Mouse (Mus musculus) liver, embryonic 14.5 days (tissue): ENCODE results near the gene Atf4. TPM values are rescaled to one million over a fixed set of nuclear protein-coding genes. Genes with fewer than 3 reads are reported as not detected.

Experiments used
- ATAC-seq: fragments of 200-750 bp; cut with Nextera tagmentation; 2 replicates; pipeline ENCODE4 v1.8.0; 2017; ENCODE audit warnings: moderate number of reproducible peaks, mild to moderate bottlenecking, moderate library complexity; ENCODE audit not compliant: insufficient read depth
- DNase-seq, 3 experiments: peaks; one replicate each; pipeline ENCODE4 v3.0.0-alpha.2; 2012 to 2013; ENCODE audit warnings: low read depth in 3 of 3, low spot score in 3 of 3
- H3K27ac ChIP-seq: fragments of 300-500 bp; sonication (generic); 2 replicates; pipeline ENCODE4 v1.5.1; 2014; ENCODE audit warnings: moderate library complexity, mild to moderate bottlenecking, control low read depth, inconsistent platforms
- H3K27me3 ChIP-seq: fragments of 300-500 bp; sonication (generic); 2 replicates; pipeline ENCODE4 v1.6.1; 2014; ENCODE audit warnings: mild to moderate bottlenecking, low read length, moderate library complexity; ENCODE audit not compliant: control insufficient read depth, insufficient read depth
- H3K36me3 ChIP-seq: fragments of 300-500 bp; sonication (generic); replicated peaks from 2 replicates; pipeline ENCODE4 v1.6.1; 2014; ENCODE audit warnings: low read depth; ENCODE audit not compliant: control insufficient read depth, insufficient read depth
- H3K4me1 ChIP-seq, 2 experiments: fragments of 200-500 bp in 1 of 2; fragments of 300-500 bp in 1 of 2; sonication (generic) in 1 of 2; replicated peaks; 2 replicates each; pipeline ENCODE4 v1.6.1; 2012 to 2014; ENCODE audit warnings: antibody characterized with exemption in 1 of 2, inconsistent platforms in 1 of 2, low read length in 1 of 2; ENCODE audit not compliant: control insufficient read depth in 2 of 2, insufficient read depth in 2 of 2
- H3K4me2 ChIP-seq: fragments of 300-500 bp; sonication (generic); 2 replicates; pipeline ENCODE4 v1.6.1; 2014; ENCODE audit warnings: low read depth, mild to moderate bottlenecking, control low read depth, moderate library complexity
- H3K4me3 ChIP-seq, 2 experiments: fragments of 200-500 bp in 1 of 2; fragments of 300-500 bp in 1 of 2; sonication (generic) in 1 of 2; 2 replicates each; pipeline ENCODE4 v1.5.1; 2012 to 2014; ENCODE audit warnings: low read depth in 2 of 2, low read length in 2 of 2, mild to moderate bottlenecking in 2 of 2, control low read depth in 1 of 2, inconsistent platforms in 1 of 2, moderate library complexity in 1 of 2; ENCODE audit not compliant: insufficient read depth in 1 of 2
- H3K9ac ChIP-seq: fragments of 300-500 bp; sonication (generic); replicated peaks from 2 replicates; pipeline ENCODE4 v1.6.1; 2014; ENCODE audit warnings: mild to moderate bottlenecking, control low read depth, moderate library complexity
- H3K9me3 ChIP-seq: fragments of 300-500 bp; sonication (generic); 2 replicates; pipeline ENCODE4 v1.6.1; 2016; ENCODE audit warnings: low read length, mixed read lengths; ENCODE audit not compliant: control insufficient read depth
- CTCF ChIP-seq: IDR thresholded peaks from 2 replicates; pipeline ENCODE4 v1.5.1; 2016; ENCODE audit warnings: antibody characterized with exemption, low read depth, control low read depth
- EP300 ChIP-seq: IDR thresholded peaks from 2 replicates; pipeline ENCODE4 v1.6.1; 2016; ENCODE audit warnings: antibody characterized with exemption, low read depth
- WGBS: fragments of 180-500 bp; shearing (Covaris S2); extraction: QIAGEN DNeasy Blood & Tissue Kit; methylation state at CpG from one replicate; pipeline ENCODE4 v1.1.7; 2014; ENCODE audit not compliant: insufficient replicate concordance; 5-methylcytosine and 5-hydroxymethylcytosine counted together
- polyA plus RNA-seq, 2 experiments: library from polyadenylated mRNA; depleted of rRNA in 1 of 2; stranded (reverse) in 1 of 2; unstranded in 1 of 2; fragments of >200 nt; fragmentation: Nextera tagmentation in 1 of 2; extraction: Ambion mirVana in 1 of 2; gene quantifications; 2 replicates each; pipeline versions ENCODE4 v1.2.1 to v1.2.3; 2012 to 2014

Atf4 gene
- polyA plus RNA-seq, 2 experiments = 108 to 246 TPM

DNA sequence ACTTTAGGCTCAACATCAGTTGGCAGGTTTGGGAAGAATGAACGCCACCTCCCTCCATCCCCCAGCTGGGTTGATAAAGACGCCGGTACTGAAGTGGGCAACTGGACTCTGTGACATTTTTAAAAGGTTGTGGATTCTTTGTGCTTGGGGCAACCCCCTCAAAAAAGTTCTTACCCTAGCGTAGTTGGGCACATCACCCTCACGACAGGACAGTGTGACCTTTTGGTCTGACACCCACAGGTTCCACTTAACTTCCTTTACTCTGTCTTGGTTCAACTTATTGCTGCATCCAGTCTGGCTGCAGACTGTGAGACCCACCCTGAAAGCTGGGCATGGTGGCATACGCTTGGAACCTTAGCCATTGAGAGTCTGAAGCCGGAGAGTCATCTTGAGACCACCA is 31.2 kb upstream of the Atf4 start:
- Histone ChIP-seq H3K4me1 (peaks cover 0 to 7% of the 10 kb centered on the region in 2 experiments; a peak in 1 of 4 replicates), H3K27me3 (no peaks in the 10 kb centered on the region), H3K27ac (no peak overlapping the region), H3K9ac (no peak overlapping the region), H3K36me3 (no peaks in the 10 kb centered on the region), H3K9me3 (no peaks in the 10 kb centered on the region), H3K4me3 (no peak overlapping the region), H3K4me2 (no peak overlapping the region)
- TF ChIP-seq EP300 = no peak
- TF ChIP-seq CTCF = no peak
- WGBS = 67% methylated on average over 7 of the region's 7 CpGs
- ATAC-seq (no peak), DNase-seq (no peak)

DNA sequence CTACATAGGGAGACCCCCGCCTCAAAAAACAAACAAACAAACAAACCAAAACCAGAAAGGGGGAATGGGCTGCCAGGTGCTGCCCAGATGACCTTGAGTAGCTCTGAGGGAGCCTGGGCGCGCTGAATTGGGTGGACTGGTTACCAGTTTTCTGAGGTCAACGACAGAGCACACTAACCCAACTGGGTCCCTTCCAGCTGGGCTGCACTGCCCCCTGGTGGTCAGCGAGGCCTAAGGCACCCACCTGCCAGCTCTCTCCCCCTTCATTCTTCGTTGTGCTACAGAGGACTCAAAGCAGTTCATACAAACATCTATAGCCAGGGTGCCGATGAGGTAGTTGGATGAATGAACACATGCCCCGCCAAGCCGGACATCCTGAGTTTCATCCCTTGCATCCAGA is 29.8 kb upstream of the Atf4 start:
- Histone ChIP-seq H3K9me3 (no peaks in the 10 kb centered on the region), H3K9ac (no peak overlapping the region), H3K4me2 (no peak overlapping the region), H3K4me1 (no peaks in the 10 kb centered on the region), H3K27ac (no peak overlapping the region), H3K27me3 (no peaks in the 10 kb centered on the region), H3K36me3 (no peaks in the 10 kb centered on the region), H3K4me3 (no peak overlapping the region)
- TF ChIP-seq CTCF (peak; percentile 99), EP300 (no peak)
- ATAC-seq = peak; percentile 75; the same call in 1 of the 2 replicates
- peak; percentile 56 to 60 (median 60) for DNase-seq
- WGBS = 18% methylated on average over 9 of the region's 9 CpGs

DNA sequence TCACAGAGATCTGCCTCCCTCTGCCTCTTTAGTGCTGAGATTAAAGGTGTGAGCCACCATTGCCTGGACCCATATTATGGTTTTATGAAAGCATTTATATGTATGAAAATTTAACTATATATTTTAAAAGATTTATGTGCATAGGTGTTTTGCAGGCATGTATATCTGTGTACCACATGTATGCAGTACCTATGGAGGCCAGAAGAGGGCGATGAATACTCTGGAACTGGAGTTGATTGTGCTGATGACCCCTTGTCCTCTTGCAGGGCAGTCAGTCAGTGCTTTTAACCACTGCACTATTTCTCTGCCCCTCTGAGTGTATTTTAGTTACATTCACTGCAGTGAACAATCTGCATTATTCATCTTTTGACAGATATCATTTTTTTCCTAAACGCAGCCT is 29.2 kb upstream of the Atf4 start:
- Histone ChIP-seq H3K9ac (no peak overlapping the region), H3K4me2 (no peak overlapping the region), H3K4me3 (no peak overlapping the region), H3K4me1 (no peaks in the 10 kb centered on the region), H3K27ac (no peak overlapping the region), H3K27me3 (no peaks in the 10 kb centered on the region), H3K9me3 (no peaks in the 10 kb centered on the region), H3K36me3 (no peaks in the 10 kb centered on the region)
- WGBS = 48% methylated on average over 2 of the region's 2 CpGs
- no peak for TF ChIP-seq EP300
- peak; percentile 83 for TF ChIP-seq CTCF
- DNase-seq (peak; percentile 58 to 59 (median 58)), ATAC-seq (peak; percentile 67; the same call in 1 of the 2 replicates)

DNA sequence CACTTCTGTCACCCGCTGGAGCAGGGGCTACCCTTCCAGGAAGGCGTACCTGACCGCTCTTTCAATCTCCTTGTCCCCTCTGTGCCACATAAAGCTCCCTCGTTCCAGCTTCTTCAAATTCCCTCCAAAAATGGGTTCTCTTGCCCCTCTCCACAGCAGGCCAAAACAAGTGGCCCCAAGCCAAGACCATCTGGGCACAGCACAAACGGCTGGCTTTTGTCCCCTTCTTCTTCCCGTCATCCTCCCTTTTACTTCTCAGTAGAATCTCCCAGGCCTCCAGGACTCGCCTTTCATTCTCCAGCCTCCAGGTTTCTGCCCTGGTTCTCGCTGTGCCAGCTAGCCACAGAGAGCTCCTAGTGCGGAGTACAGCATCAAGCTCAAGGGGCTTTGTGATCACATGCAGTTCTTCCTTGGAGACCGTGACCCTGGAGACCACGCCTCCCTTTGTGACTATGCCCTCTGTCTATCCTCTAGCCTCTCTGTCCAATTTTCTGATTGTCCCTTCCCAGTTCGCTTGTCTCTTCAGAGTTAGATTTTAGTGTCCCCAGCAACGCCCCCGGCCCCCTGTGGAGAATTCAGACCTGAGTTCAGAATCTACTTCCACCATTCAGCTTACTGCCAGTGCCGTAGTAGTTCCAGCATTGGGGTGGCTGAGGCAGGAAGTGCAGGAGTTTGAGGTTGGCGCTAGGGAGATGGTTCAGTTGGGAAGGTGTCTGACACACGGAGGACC is 26.7 kb upstream of the Atf4 start:
- H3K9ac ChIP-seq = no peak overlapping the region
- peaks cover 4 to 8% of the 10 kb centered on the region in 2 experiments for H3K4me1 ChIP-seq
- ATAC-seq (no peak), DNase-seq (no peak)
- TF ChIP-seq CTCF = no peak
- TF ChIP-seq EP300 = no peak
- WGBS = 60% methylated on average over 17 of the region's 17 CpGs
- no peaks in the 10 kb centered on the region for H3K9me3 ChIP-seq
- H3K27me3 ChIP-seq = no peaks in the 10 kb centered on the region
- no peak overlapping the region for H3K27ac ChIP-seq
- no peaks in the 10 kb centered on the region for H3K36me3 ChIP-seq
- no peak overlapping the region for H3K4me3 ChIP-seq
- H3K4me2 ChIP-seq = no peak overlapping the region

DNA sequence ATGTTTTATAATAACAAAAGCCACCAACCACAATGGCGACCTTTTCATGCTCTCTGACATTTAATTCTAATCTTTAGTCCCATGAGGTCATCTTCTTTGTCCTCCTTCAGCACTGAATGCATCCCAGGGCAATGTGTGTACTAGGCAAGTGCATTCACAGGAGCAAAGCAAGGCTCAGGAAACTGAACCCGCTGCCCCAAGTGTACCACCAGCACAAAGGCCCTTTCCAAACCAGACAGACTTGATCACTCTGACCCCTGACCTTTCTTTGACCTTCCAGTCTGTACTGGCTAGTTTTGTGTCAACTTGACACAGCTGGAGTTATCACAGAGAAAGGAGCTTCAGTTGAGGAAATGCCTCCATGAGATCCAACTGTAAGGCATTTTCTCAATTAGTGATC is 22.7 kb upstream of the Atf4 start:
- Histone ChIP-seq H3K4me2 (no peak overlapping the region), H3K27ac (no peak overlapping the region), H3K4me1 (peaks cover 12 to 15% of the 10 kb centered on the region in 2 experiments), H3K9ac (no peak overlapping the region), H3K4me3 (no peak overlapping the region), H3K27me3 (no peaks in the 10 kb centered on the region), H3K9me3 (no peaks in the 10 kb centered on the region), H3K36me3 (peaks cover 20% of the 10 kb centered on the region)
- DNase-seq = no peak
- ATAC-seq = no peak
- TF ChIP-seq EP300 (no peak), CTCF (no peak)
- WGBS = 63% methylated on average over 2 of the region's 2 CpGs
